In genomic region chr9:119357331-119358057, GRCm38 (mm10) we compare ENCODE assay signal across 8 mouse cellular contexts. TPM values are rescaled to one million over a fixed set of nuclear protein-coding genes. Genes with fewer than 3 reads are reported as not detected.
DNase-seq lines count a peak whose midpoint lies in the region; ATAC-seq lines count a peak whose summit lies in the region.

TSS of gene Xylb (plus strand) at chr9:119357381.

- peak; percentile 76 for DNase-seq in CD4-positive helper T cell, adult 2 months (ENCODE audit: low read depth, low spot score)
- DNase-seq in brain, embryonic 18.5 days (ENCODE audit: low read depth, low spot score): peak; percentile 42
- DNase-seq in kidney, postnatal 10 days: peak; percentile 97
- DNase-seq in natural killer cell, adult 2 months (ENCODE audit: low spot score in 2 of 2): peak; percentile 73 to 87

- H3K4me3 ChIP-seq in heart, embryonic 13.5 days: peak within 1 kb of the TSS; percentile 77
- peak within 1 kb of the TSS; percentile 70 for H3K4me3 ChIP-seq in liver, embryonic 12.5 days
- H3K4me3 ChIP-seq in stomach, embryonic 15.5 days (replicated peaks): peak within 1 kb of the TSS; percentile 81

- H3K27ac ChIP-seq in heart, embryonic 13.5 days (replicated peaks): no peak within 1 kb of the TSS
- peak within 1 kb of the TSS; percentile 43; the same call in 1 of the 2 replicates for H3K27ac ChIP-seq in liver, embryonic 12.5 days
- no peak within 1 kb of the TSS for H3K27ac ChIP-seq in stomach, embryonic 15.5 days

- no peaks in the 10 kb centered on the region for H3K36me3 ChIP-seq in heart, embryonic 13.5 days
- H3K36me3 ChIP-seq in liver, embryonic 12.5 days: no peaks in the 10 kb centered on the region
- no peaks in the 10 kb centered on the region for H3K36me3 ChIP-seq in stomach, embryonic 15.5 days

- H3K27me3 ChIP-seq in heart, embryonic 13.5 days (replicated peaks): peaks cover 5% of the 10 kb centered on the region; the same call in 1 of the 2 replicates
- no peaks in the 10 kb centered on the region for H3K27me3 ChIP-seq in liver, embryonic 12.5 days (replicated peaks)
- no peaks in the 10 kb centered on the region for H3K27me3 ChIP-seq in stomach, embryonic 15.5 days (replicated peaks)

- H3K4me2 ChIP-seq in heart, embryonic 13.5 days: peak within 1 kb of the TSS; percentile 98
- peak within 1 kb of the TSS; percentile 93 for H3K4me2 ChIP-seq in liver, embryonic 12.5 days
- peak within 1 kb of the TSS; percentile 87 for H3K4me2 ChIP-seq in stomach, embryonic 15.5 days

- ATAC-seq in erythroid progenitor cell, adult 5-6 weeks (replicated peaks; ENCODE audit: low FRiP score, poor library complexity, severe bottlenecking): peak; percentile 94
- peak; percentile 55 for ATAC-seq in heart, embryonic 13.5 days (ENCODE audit: extremely low read depth, insufficient number of reproducible peaks, low FRiP score, low TSS enrichment)
- ATAC-seq in liver, embryonic 12.5 days: peak; percentile 87
- peak; percentile 86 for ATAC-seq in stomach, embryonic 15.5 days (ENCODE audit: insufficient read depth, low FRiP score, low read depth)

- WGBS in heart, embryonic 13.5 days: 3% methylated on average over 65 of the region's 65 CpGs
- WGBS in liver, embryonic 12.5 days (ENCODE audit: insufficient replicate concordance): 3% methylated on average over 65 of the region's 65 CpGs
- 2% methylated on average over 63 of the region's 65 CpGs for WGBS in stomach, embryonic 15.5 days

- no peaks in the 10 kb centered on the region for H3K9me3 ChIP-seq in heart, embryonic 13.5 days
- no peaks in the 10 kb centered on the region for H3K9me3 ChIP-seq in liver, embryonic 12.5 days (replicated peaks)
- H3K9me3 ChIP-seq in stomach, embryonic 15.5 days: no peaks in the 10 kb centered on the region

- H3K9ac ChIP-seq in heart, embryonic 13.5 days: peak within 1 kb of the TSS; percentile 86
- H3K9ac ChIP-seq in liver, embryonic 12.5 days: peak within 1 kb of the TSS; percentile 80
- H3K9ac ChIP-seq in stomach, embryonic 15.5 days: peak within 1 kb of the TSS; percentile 44

- H3K4me1 ChIP-seq in heart, embryonic 13.5 days: peaks cover 11% of the 10 kb centered on the region
- H3K4me1 ChIP-seq in liver, embryonic 12.5 days: peaks cover 14% of the 10 kb centered on the region
- peaks cover 3% of the 10 kb centered on the region; the same call in 1 of the 2 replicates for H3K4me1 ChIP-seq in stomach, embryonic 15.5 days

RNA-seq across cellular contexts. Expression of gene Xylb, which starts in this region (rescaled TPM):
- not detected in 2 replicates for total RNA-seq in erythroid progenitor cell, adult 5-6 weeks (2015; ENCODE audit: low replicate concordance)
- not detected in 2 replicates for total RNA-seq in erythroid progenitor cell, adult 5-6 weeks (2017; ENCODE audit: low replicate concordance)
- 1.2 and 2.6 TPM in 2 replicates for polyA plus RNA-seq in heart, embryonic 13.5 days (2015; fragmentation: Nextera tagmentation; extraction: Ambion mirVana)
- 4.6 and 5.0 TPM in 2 replicates for polyA plus RNA-seq in liver, embryonic 12.5 days (2016; fragmentation: Nextera tagmentation; extraction: Ambion mirVana)
- polyA plus RNA-seq in stomach, embryonic 15.5 days (2015; fragmentation: Nextera tagmentation; extraction: Ambion mirVana): 6.0 and 8.9 TPM in 2 replicates

Comparison
In these comparisons a context has a peak if more than half of its experiments do, and no peak if none do; other contexts are left out.
1. Peak in ATAC-seq in erythroid progenitor cell, adult 5-6 weeks; RNA of the gene not detected or under 1 TPM.
2. DNase-seq: peak in every context shown above with its lines; median percentile 97 in kidney, postnatal 10 days; 80 in natural killer cell, adult 2 months; 76 in CD4-positive helper T cell, adult 2 months; 42 in brain, embryonic 18.5 days.